Mouse (Mus musculus) heart, adult 2 months (tissue): ENCODE results near the gene Rasgef1b.

ENCODE experiments used
- CTCF ChIP-seq: fragments of 200-600 bp; IDR thresholded peaks from 2 replicates; pipeline ENCODE4 v1.8.1; 2022; ENCODE audit warnings: antibody characterized with exemption, mild to moderate bottlenecking, moderate library complexity
- POLR2A ChIP-seq: fragments of 200-500 bp; IDR thresholded peaks from 2 replicates; pipeline ENCODE4 v1.6.1; 2011; ENCODE audit warnings: mild to moderate bottlenecking, low read depth, low read length, control low read depth; ENCODE audit not compliant: insufficient read depth

DNA sequence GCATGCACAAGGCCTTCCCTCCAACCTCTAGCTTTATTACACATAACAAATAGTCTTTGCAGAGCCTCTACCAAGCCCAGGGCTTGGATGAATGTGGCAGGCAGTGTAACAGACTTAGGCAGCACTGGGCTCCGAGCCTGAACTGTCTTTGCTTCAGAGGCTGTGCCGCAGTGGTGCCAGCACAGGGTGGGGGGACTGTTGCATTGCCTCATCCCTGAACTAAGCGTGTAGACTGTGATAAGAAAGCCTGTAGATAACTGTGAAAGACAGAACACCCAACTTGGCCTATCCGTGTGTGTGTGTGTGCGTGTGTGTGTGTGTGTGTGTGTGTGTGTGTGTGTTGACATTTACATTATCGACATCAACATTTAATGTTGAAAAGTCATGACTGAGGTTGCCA lies 246.3 kb downstream of the Rasgef1b start:
- TF ChIP-seq CTCF, result no peak
- TF ChIP-seq POLR2A, result no peak
